Mouse (Mus musculus) B cell, adult 2 months (primary cell): ENCODE measurements around the gene Srgap2.
"Not testable (repeated sequence)": the region's sequence is repeated elsewhere in the genome, so short reads cannot be mapped to it uniquely, and the experiment has no call there.

Experiments
- DNase-seq, 2 experiments: peaks; one replicate each; pipeline ENCODE4 v3.0.0; 2022

Gene Srgap2

DNA sequence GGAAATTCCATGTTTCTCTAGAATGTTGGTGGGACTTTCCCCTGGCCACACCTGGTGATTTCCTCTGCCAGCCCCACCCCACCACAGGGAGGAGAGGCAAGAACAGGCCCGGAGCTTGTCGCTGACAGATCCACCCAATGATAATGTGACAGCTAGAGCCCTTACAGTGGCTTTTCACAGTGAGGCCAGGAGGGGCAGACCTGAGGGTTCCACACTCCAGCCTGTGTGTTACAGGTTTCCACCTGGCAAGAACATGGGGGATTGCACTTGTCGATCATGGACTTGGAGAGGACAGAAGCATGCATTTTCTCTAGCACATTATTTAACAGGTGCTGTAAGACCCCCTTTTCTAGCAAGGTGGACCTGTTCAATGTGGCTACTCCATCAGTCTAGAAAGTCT lies 246.9 kb downstream of the Srgap2 start:
- peak; percentile 17 to 25 for DNase-seq

DNA sequence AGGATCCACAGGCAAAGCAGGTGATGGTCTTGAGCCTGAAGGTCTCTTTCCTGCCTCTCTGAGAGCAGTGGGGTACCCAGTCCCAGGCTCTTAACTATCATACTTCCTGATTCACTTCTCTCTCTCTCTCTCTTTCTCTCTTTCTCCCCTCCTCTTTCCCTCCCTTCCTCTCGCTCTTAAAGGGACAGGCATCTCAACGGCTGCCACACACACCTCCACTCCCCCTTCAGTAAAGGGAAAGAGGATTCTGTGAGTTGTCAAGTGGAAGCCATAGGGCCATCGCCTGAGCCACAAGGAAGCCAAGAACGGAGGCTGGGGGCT lies 247.7 kb downstream of the Srgap2 start, which contains the start of gene Ikbke:
Gene Ikbke, minus strand, starts transcription at position 151 of the 321 bp plus-strand sequence.
- DNase-seq: no peak

DNA sequence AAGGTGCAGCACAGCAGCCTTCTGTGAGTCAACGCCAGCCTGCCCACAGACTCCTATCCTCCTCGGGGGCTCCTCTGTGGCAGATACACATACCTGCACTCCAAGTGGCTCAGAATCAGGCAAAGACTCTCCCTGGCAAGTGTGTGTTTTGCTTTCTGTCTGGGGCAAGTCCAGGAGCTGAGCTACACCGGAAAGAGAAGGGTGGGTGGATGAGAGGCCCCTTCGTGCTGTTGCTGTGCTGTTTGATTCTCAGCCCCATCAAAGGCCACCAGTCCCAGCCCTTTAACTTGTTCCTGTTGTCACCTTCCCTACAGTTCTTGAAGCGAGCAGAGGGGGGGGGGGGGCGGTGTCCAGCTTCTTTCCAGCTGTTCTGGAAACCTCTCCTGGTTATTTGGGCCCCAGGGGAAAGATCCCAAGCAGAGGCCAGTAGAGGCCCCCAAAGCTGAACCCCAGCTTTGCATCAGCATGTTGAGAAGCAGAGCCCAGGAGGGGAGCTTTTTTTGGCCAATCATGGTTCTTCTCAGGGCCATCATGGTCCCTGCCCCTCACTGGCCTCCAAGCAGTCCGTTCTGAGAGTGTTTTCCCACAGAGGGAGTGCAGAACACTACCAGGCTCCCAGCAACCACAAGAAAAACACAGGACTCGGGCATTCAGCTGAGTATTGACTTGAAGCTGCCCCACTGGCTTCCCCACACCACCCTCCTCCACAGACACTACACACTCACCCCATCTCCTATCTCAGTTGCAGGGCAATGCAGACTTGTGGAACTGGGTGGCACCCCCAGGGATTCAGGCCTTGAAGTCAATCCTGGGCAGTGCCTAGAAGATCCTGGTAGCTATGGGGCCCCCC lies 248.3 kb downstream of the Srgap2 start:
- DNase-seq: peak; percentile 8 to 21

DNA sequence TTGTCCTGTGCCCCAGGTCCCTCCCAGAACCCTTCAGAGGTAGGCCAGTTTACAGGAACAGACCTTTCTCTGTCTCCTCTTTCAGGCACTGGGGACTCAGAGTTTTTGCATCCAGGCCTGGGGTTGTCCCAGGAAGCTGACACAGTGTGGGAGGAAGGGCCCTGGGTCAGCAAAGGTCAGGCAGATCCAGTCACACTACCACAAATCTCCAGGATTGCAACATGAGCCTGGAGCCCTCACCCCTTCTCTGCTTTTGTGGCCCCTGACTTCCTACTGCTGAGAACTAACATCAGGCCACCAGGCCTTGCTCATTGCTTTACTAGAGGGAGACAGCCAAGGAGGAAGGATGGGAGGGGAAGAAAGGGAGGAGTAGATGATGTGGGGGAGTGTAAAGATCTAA lies 250.3 kb downstream of the Srgap2 start:
- no peak for DNase-seq

DNA sequence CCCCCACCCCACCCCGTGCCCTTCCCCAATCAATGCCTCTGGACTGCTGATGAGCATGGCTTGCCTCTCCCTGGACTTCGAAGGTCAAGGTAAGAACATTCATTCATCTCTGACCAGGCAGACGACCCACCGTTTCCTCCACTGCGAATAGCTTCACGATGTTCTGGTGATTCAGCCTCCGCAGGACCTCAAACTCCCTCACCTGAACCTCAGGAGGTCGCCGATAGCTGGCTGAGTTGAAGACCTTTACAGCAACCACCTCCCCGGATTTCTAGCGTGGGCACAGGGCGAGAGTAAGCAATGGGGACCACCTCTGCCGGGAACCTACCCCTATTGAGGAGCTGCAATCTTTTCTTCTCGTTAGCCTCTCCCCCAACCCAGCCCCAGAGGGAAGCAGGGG lies 251.6 kb downstream of the Srgap2 start:
- DNase-seq: no peak

DNA sequence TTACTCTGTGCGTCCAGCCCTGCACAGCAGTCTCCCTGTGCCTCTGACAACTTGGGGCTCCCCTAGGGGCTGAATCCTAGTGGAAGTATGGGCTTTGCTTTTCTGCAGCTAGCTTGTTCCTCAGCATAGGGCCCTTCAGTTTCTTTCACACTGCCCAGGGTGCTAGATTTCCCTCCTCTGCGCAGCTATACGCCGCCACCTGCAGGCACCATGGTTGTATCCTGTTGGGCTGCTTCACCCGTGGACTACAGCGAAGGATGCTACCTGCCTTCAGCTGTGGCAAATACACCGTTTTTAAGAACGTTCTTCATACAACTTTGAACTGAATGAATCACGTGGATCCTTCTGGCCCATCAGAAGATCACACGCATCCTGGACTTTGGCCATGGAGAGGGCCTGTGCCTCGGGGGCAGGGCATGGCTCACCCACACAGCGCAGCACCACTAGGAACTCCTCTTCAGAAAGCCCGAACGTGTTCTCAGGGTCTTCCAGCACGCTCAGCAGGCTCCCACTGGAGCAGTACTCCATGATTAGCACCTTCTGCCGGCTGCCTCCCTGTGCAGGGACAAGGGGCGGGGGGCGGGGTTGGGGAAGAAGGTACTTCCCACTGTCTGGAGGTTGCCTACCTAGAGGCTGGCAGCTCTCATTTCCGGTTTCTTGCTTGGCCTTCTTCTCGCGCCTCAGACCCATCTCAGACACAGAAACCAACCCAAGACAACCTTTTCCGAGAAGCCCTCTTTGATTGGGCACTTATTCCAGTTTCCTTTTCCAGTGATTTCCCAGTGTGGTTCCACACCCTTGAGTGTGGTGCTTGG lies 252.2 kb downstream of the Srgap2 start:
- DNase-seq: no peak

DNA sequence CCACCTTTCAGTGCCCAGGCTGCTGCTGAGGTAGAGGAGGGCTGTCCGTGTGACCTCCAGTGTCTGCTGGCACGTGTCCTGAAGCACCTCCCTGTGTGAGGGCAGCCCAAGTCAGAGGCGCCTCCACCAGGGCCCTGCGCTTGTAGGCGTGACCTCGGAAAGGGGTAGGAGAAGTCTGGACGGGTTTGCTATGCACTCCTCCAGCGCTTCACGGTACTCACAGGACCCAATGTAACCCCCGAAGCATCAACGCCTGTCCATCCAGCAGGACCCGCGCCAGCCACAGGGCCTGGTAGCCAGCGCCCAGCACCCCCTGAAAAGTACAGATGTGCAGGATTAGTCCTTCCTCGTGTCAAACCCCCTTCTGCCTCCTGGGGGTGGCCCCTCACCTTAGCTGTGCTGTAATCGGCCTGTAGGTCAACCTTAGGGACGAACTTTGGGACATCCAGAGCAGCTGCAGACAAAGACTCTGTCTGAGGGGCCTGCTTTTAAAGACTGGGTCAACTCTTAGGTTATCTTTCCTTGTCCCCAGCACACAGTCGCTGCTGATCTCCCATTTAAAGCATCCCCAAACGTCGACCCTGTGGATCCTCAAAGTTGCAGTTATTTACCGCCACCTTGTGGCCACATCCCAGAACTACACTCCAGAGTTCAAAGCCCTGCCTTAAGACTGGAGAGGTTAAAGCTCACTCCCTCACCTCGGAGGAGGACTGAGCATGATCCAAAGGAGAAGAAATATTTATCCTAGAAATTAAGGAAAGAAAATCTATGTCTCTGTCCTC lies 257.2 kb downstream of the Srgap2 start:
- DNase-seq: peak; percentile 81 to 82

DNA sequence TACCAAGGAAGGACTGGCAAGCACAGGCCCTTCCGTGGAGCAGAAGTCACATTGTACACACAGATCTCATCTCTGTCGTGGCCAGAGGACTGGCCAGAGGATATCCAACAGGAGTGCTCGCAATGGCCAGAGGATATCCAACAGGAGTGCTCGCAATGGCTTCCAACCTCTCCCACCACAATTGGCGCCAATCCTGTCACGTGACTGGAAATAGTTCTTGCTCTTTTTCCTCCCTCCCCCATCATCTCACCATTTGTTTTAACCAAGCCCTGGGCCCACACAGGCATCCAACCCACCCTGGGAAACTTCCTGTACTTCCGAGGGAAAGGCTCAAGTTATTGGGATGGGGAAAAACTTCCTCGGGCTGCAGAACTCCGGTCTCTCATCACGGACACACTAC lies 258.4 kb downstream of the Srgap2 start:
- DNase-seq: no peak

DNA sequence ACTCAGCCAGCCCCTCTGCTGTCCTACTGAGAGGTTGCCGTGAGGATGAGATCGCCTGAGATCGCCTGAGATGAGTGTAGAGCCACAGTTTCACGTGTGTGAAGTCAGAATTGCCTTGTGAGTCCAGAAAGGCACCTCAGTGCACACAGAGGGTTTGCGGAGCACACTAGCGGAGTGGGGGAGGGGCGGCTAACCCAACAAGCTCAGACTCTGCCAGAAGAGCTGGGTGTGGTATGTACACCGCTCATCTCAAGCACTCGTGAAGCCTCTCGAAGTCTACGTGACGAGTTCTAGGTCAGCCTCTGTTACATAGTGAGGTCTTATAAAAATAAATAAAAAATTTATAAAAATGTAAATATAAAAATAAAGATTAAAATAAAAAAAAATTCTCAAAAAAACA lies 263.2 kb downstream of the Srgap2 start:
- DNase-seq: no peak

DNA sequence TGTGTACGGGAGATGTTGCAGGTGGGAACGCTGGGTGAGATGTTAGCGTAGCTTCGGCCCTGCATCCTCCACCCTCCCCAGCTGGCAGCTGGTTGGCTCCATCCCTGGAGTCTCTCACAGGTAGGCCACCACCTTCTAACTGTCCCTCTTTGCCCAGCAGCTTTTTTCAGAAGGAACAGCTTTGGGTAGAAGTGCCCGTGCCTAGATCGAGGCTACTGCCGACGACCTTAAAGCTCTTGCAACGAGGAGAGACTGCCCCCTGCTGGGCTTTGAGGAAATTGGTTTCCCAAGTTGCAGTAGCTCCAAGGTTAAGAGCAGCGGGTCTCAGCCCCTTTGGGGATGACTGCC lies 266.9 kb downstream of the Srgap2 start:
- DNase-seq: peak; percentile 81 to 82

DNA sequence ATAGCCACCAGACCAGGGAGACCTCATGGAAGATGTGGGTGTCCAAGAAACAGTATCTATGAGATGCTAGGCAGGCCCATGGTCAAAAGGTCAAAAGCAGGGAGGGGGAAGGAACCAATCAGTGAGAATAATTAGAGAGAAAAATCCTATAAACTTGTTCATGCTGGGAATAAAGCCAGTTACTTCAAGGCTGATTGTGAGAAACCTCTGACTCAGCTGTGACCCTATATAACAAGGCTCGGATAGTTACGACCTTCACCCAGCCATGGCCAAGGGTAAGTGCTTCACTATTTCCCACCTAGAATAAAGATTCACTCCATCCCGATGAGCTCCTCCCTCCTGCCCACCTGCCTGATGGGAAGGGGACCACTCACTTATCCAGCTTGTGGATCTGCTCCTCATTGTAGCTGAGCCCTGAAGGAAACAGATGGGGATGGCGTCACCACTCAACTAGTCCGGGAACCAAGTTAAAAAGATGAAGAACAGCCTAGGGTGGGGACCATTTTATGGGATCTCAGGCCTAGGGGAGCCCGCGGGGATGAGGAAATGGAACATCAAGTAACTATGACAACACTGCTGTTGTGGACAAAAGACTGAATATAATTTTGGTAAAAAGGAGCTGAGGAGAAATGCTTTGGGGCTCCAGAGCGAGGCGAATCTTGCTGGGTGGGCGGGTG lies 267.4 kb downstream of the Srgap2 start:
- DNase-seq: no peak

DNA sequence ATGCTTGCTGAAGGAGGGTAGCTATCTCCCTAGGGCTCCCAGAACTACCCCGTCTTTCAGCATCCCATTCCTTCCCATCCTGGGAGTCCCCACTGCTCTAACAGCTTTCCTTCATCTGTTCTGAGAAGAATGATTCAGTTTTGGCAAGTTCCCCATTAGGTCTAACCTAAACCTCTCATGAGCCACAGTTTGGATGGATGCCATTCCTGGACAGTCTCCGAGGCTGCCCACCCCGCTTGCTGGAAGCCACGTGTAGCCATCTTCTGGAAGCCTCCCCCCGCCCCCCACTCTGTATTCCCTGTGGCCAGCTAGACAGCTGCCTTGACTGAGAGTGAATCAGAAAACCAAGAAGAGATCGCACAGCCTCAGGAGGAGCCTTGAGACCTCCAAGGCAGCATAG lies 269.9 kb downstream of the Srgap2 start:
- DNase-seq: no peak

DNA sequence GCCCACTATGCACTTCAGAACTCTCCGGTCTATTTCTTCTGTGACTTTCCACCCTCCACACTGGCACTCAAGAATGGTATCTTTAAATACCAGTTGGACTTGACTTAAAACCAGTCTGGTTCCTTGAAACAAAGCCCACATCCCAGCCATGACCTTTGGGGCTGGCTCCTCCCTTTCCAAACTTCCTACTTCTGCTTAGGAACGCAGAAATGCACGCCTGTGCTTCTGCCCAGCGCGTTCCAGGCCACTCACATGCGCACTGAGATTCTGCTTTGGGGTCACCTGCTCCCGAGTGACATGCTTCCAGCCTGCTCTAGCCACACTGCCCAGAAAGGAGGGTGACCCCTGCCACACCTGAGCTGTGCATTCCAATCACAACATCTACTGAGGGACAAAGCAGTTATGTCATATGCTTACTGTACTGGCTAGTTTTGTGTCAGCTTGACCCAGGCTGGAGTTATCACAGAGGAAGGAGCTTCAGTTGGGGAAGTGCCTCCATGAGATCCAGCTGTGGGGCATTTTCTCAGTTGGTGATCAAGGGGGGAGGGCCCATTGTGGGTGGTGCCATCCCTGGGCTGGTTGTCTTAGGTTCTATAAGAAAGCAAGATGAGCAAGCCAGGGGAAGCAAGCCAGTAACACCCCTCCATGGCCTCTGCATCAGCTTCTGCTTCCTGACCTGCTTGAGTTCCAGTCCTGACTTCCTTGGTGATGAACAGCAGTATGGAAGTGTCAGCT lies 274.5 kb downstream of the Srgap2 start:
- not testable (repeated sequence) for DNase-seq

DNA sequence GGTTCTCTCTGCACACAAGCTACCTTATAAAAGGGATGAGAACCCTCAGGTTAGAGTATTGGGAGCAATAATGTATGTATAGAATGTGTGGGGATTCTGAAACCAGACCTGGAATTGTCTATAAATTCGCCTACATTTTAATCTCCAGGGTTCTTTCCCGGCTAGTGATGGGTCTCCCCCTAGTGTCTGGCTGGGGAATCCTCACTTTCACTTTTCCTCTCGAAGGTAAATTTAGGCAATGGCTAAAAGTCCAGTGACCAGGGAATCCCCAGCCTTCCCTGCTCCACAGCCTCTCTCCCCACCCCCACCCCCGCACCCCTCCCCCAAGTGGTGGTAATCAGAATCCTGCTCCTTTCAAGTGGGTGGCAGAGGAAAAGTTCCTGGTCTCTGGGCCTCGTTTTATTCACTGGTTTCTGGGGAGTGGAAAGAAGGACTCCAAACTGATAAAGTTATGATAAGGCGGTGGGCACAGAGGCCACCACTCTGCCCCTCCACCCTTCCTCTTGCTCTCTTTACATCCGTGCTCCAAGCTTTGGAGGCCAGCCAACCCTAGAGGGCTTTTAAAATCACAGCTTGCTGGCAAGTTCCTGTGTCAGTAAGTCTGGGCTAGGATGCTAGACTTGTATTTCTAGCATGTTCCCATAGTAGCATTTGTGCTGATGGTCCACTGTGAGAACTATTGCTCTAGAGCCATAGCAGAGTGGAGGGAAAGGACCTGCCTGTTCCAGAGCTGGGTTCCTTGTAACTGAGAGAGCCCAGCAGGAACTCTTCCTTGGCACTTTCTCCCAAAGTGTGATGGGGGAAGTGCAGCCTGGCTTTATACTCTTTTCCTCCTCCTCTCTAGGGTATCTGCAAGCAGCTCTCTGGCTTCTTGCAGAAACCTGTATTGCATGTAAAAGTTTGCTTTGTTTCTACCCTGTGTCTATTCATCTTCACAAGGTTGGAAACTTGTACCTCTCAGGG lies 280.4 kb downstream of the Srgap2 start:
- DNase-seq: peak; percentile 30 to 49

DNA sequence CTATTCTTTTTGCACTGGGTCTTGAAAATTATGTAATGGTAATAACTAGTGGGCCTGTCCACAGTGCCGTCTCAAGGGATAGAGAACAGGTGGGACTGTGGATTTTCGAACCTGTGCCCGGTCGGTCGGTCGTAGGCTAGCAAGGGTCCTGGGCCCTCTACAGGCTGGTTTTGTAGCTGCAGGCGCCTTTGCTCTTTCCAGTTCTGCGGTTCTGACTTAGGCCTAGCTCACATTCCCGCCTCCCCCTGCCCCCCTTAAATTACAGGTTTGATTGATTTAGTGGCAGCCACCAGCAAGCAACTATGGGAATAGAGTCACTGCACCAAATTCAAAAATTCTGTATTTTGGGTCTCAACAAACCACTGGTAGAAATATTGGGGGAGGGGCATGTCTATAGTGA lies 281.2 kb downstream of the Srgap2 start:
- DNase-seq: peak; percentile 66 to 71

DNA sequence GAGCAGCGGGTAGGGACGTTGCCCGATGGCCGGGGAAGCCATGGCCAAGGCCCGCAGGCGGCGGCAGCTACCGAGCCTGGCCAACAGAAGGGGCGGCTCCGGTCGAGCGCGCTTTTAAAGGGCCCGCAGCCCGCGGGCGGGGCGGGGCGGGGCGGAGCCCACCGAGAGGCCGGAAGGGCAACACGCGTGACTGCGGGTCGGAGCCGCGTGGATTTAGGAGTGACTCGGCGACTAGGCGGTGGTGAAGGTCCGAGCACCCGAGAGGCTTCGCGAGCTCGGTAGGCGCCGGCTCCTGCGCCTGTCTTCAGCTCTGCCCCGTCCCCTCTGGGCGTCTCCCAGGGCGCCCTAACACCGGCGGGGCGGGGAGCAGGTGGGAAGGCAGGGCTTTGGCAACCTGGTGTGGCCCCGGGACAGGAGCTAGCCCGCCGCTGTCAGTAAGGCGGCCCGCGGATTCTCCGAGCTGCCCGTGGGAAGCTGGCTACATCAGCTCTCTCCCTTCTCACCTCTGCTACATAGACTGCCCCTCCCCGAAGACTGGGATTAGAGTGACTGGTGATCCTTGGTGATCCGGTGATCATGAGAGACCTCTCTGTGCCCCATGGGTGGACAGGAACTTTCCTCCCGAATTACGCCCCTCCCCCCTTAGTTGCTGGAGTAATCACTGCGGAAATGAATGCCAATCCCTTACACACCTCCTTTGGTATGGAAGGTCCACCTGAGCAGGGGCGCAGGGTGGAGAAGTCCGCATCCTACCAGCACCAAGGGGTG lies 281.9 kb downstream of the Srgap2 start, which contains the start of gene Rassf5:
Gene Rassf5, minus strand, starts transcription at position 170 of the 768 bp plus-strand sequence.
- peak; percentile 70 to 74 for DNase-seq

DNA sequence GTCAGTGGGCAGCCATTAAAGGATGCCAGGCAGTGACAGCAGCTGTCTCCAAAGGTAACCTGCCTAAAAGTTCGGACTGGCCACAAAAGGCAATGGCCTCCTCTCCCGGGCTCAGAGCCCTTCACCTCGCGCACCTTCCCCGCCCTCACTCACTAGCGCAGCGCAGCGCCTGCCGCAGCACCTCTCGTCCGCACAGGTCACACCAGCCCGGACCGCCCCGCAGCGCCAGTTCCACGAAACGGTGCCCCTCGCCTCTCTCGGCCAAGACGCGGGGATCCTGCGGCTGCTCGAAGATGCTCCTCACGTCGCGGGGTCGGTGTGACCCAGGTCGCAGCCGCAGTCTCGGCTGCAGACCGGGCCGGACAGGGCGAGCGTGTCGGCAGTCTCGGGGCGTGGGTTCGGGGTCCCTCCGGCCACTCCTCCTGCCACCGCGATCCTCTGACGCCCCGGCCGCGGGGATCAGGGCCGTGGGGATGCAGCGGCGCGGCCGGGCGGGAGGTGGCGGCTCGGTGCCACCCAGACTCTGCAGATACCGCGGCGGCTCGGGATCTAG lies 282.5 kb downstream of the Srgap2 start:
- DNase-seq: peak in 1 of 2 experiments; percentile 32

DNA sequence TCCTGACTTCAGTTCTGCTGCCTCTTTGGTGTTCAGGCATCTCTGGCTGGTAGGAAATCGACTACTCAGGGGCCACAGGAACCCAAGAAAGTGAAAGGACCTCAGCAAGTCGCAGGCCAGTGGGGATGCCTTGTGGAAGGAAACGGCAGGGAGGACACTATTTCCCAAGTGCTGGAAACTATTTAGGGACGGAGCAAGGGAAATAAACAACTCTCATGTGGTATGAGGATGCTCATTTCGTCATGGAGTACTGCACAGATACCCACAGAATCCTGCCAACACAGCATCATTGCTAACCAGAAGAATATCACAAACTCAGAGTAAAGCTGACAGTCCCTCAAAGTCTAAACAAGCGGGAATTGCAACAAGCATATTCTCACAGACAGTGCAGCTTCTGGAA lies 284.2 kb downstream of the Srgap2 start:
- DNase-seq: no peak

DNA sequence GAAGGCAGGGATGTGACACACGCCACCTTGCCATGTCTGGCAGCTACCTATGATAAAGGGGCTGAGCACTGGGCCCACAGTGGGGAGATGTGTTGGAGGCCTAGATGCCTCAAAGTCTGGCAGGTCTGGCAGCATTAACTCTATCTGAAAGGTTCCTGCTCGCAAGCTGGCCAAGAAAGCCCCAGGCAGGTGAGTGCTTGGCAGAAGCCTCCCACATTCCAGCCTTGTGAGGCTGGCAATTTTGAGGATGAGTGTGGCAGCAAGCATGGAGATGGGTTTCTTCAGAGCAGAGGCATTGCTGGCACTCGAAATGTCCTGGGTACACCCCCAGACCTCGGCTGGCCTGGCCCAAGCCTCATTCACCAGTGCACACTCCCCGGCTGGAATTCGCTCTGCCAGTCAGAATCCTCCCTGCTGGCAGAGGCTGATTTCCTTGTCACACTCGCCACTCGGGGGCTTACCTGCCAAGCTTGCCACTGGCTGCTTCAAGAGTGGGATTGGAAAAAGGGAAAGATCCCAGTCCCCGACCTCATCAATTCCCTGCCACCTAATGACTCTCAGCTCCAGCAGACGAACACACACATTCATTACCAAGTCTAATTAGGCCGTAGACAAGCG lies 287.5 kb downstream of the Srgap2 start:
- no peak for DNase-seq
